Mouse (Mus musculus) CD4-positive helper T cell, adult 2 months (primary cell): ENCODE data around the gene Ncbp2.

Source experiments
- DNase-seq: peaks from one replicate; pipeline ENCODE4 v3.0.0-alpha.2; 2012; ENCODE audit warnings: low read depth, missing footprints, low spot score

The Ncbp2 gene

GRCm38 (mm10) chr16:31948345-31948774 is at the start of gene Ncbp2, which contains the start of gene 0610012G03Rik:
Ncbp2 (plus strand) TSS chr16:31948513.
0610012G03Rik (minus strand) TSS chr16:31948494.
- peak; percentile 96 for DNase-seq

GRCm38 (mm10) chr16:31898546-31899326 is 49.6 kb upstream of the Ncbp2 start:
- no peak for DNase-seq

GRCm38 (mm10) chr16:31901886-31902285 is 46.4 kb upstream of the Ncbp2 start:
- DNase-seq = no peak

GRCm38 (mm10) chr16:31903239-31903638 is 45.1 kb upstream of the Ncbp2 start:
- no peak for DNase-seq

- DNase-seq = no peak
Observed at GRCm38 (mm10) chr16:31905331-31905730, 43.0 kb upstream of the Ncbp2 start.

- DNase-seq = no peak
Observed at GRCm38 (mm10) chr16:31905891-31906825, 42.2 kb upstream of the Ncbp2 start.

- DNase-seq = no peak
Observed at GRCm38 (mm10) chr16:31906896-31907295, 41.4 kb upstream of the Ncbp2 start.

GRCm38 (mm10) chr16:31908959-31909358 is 39.4 kb upstream of the Ncbp2 start:
- no peak for DNase-seq

GRCm38 (mm10) chr16:31910281-31910847 is 37.9 kb upstream of the Ncbp2 start:
- DNase-seq = no peak

GRCm38 (mm10) chr16:31917776-31918175 is 30.5 kb upstream of the Ncbp2 start:
- no peak for DNase-seq

GRCm38 (mm10) chr16:31918248-31918724 is 30.0 kb upstream of the Ncbp2 start:
- DNase-seq = peak; percentile 54

GRCm38 (mm10) chr16:31924368-31924767 is 23.9 kb upstream of the Ncbp2 start:
- no peak for DNase-seq

- DNase-seq = no peak
Observed at GRCm38 (mm10) chr16:31926091-31926490, 22.2 kb upstream of the Ncbp2 start.

GRCm38 (mm10) chr16:31926547-31927182 is 21.6 kb upstream of the Ncbp2 start:
- peak; percentile 36 for DNase-seq

GRCm38 (mm10) chr16:31927412-31927811 is 20.9 kb upstream of the Ncbp2 start:
- no peak for DNase-seq

- DNase-seq = peak; percentile 59
Observed at GRCm38 (mm10) chr16:31931330-31931729, 17.0 kb upstream of the Ncbp2 start.

GRCm38 (mm10) chr16:31932255-31932654 is 16.1 kb upstream of the Ncbp2 start:
- DNase-seq = no peak

GRCm38 (mm10) chr16:31932840-31933697 is 15.2 kb upstream of the Ncbp2 start:
- DNase-seq = peak; percentile 84

GRCm38 (mm10) chr16:31933751-31934549 is 14.4 kb upstream of the Ncbp2 start, which contains the start of gene Pigz:
Pigz (plus strand) TSS chr16:31933851.
- no peak for DNase-seq
